Mouse (Mus musculus): ENCODE measurements at regions not wholly inside any gene's neighbourhood (a gene's known extent, or its start where the extent isn't known, plus 50 kb on each side); places are given as distances from the start of the nearest gene placed in this dataset.

DNA sequence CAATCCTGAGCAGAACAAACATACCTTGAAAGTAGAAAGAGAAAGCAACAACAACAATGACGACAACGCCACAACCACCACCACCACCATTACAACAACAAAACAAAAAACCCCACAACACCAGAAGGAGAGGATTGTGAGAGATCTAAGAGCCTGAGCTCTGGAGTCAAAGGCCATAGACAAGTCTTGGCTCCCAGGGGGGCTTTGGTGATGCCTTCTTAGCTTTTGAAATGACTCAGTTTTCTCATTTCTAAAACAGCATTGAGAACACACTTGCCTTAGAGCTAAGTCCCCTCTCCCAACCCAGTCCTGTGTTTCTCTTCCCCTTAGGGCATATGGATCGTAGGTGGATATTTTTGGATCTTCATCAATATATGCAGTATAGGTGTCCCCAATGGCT lies 112.2 kb downstream of the Kif20b start:
- Histone ChIP-seq H3K27ac (ENCODE audit: insufficient read depth, low read depth, low read length) (no peak overlapping the region), H3K27me3 (replicated peaks; ENCODE audit: control insufficient read depth, insufficient read depth, low read length) (no peaks in the 10 kb centered on the region), H3K4me3 (ENCODE audit: insufficient read depth, low read depth, low read length) (no peak overlapping the region), H3K36me3 (ENCODE audit: control insufficient read depth, insufficient read depth, low read length) (no peaks in the 10 kb centered on the region), H3K4me1 (ENCODE audit: control insufficient read depth, insufficient read depth, low read length) (no peaks in the 10 kb centered on the region)
- 86% methylated on average over 3 of the region's 3 CpGs for WGBS
- TF ChIP-seq CTCF (conservative IDR thresholded peaks at IDR 0.05; ENCODE audit: insufficient read depth, insufficient read length, low read depth, low read length) = no peak
- TF ChIP-seq POLR2A (IDR thresholded peaks at IDR 0.05; ENCODE audit: low read depth, low read length) = no peak
- no peak for DNase-seq

DNA sequence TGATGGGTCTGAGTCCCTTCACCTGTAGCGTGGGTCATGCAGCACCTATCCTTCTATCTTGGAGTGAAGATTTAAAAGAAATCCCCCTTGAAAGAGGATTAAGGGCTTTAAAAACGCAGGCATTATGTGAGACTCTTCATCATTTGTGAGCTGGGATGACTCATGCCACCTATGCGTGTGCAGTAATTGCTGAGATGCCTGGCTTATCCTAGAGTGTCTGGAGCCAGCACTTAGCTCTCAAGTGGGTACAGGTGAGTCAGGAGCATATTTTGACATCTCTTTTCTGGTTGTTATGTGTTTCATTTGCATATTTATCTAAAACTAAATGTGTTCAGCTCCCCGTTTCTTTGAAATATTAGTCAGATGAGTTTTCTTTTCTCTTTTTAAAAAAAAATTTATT lies 123.4 kb downstream of the Kif20b start:
- no peak for DNase-seq

DNA sequence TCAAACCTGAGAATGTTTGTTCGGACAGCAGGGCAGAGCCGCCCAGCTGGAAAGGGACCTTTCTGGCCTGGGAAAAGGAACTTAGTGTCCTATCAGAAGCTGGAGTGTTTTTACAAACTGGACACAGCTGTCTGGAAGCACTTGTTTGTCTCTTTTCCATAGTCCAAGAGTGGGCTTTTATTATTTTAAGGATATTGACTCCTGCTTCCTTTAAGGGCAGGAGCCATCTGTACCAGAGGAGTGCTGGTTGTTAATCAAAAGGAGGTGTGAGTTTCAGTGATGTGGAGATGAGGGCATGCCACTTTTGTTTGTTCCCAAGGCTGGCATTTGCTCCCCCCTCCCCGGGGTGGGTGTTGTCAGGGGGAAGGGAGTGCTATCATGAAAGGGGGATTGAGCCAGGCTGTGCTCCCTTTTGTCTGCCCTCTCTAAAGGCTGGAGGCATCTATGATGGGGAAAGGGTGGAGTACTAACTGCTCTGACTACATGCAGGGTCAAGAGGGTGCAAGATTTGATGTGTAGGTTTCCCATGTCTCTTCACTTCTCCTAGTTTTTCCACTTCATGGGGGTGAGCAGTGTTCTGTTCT lies 144.3 kb downstream of the Kif20b start:
- no peak for DNase-seq
- WGBS = 25% methylated on average over 3 of the region's 3 CpGs
- H3K27me3 ChIP-seq (replicated peaks; ENCODE audit: control insufficient read depth, insufficient read depth, low read length) = no peaks in the 10 kb centered on the region
- no peaks in the 10 kb centered on the region for H3K4me1 ChIP-seq (ENCODE audit: control insufficient read depth, insufficient read depth, low read length)
- no peaks in the 10 kb centered on the region for H3K36me3 ChIP-seq (ENCODE audit: control insufficient read depth, insufficient read depth, low read length)
- no peak overlapping the region for H3K27ac ChIP-seq (ENCODE audit: insufficient read depth, low read depth, low read length)
- TF ChIP-seq CTCF (conservative IDR thresholded peaks at IDR 0.05; ENCODE audit: insufficient read depth, insufficient read length, low read depth, low read length) = no peak
- TF ChIP-seq POLR2A (IDR thresholded peaks at IDR 0.05; ENCODE audit: low read depth, low read length) = no peak
- no peak overlapping the region for H3K4me3 ChIP-seq (ENCODE audit: insufficient read depth, low read depth, low read length)

More for the DNA sequence above, 123.4 kb downstream of the Kif20b start:
- Histone ChIP-seq H3K4me3 (ENCODE audit: insufficient read depth, low read depth, low read length) (no peak overlapping the region), H3K27me3 (replicated peaks; ENCODE audit: control insufficient read depth, insufficient read depth, low read length) (no peaks in the 10 kb centered on the region), H3K4me1 (ENCODE audit: control insufficient read depth, insufficient read depth, low read length) (no peaks in the 10 kb centered on the region), H3K36me3 (ENCODE audit: control insufficient read depth, insufficient read depth, low read length) (no peaks in the 10 kb centered on the region), H3K27ac (ENCODE audit: insufficient read depth, low read depth, low read length) (no peak overlapping the region)
- WGBS = 82% methylated on average over 4 of the region's 4 CpGs
- no peak for TF ChIP-seq CTCF (conservative IDR thresholded peaks at IDR 0.05; ENCODE audit: insufficient read depth, insufficient read length, low read depth, low read length)
- no peak for TF ChIP-seq POLR2A (IDR thresholded peaks at IDR 0.05; ENCODE audit: low read depth, low read length)

DNA sequence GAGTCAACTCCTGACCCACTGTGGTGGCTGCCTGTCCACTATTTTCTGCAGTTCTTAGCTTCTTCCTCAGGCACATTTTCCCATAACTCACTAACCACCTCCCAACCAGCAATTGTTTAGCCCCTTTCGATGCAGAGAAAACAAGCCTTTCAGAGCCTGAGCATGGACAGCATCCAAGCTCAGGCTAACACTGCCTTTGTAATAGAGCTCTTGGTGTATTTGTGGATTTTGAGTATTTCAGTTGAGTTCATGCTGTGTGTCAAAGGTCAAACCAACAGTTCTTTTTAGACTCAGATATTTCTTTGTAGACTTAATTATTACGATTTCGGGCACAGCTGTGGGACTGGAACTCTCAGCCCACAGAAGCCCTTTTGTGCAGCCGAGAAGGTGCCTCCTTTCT lies 159.0 kb downstream of the Kif20b start:
- no peaks in the 10 kb centered on the region for H3K36me3 ChIP-seq (ENCODE audit: control insufficient read depth, insufficient read depth, low read length)
- H3K4me1 ChIP-seq (ENCODE audit: control insufficient read depth, insufficient read depth, low read length) = no peaks in the 10 kb centered on the region
- H3K27ac ChIP-seq (ENCODE audit: insufficient read depth, low read depth, low read length) = no peak overlapping the region
- no peaks in the 10 kb centered on the region for H3K27me3 ChIP-seq (replicated peaks; ENCODE audit: control insufficient read depth, insufficient read depth, low read length)
- no peak for DNase-seq
- no peak for TF ChIP-seq CTCF (conservative IDR thresholded peaks at IDR 0.05; ENCODE audit: insufficient read depth, insufficient read length, low read depth, low read length)
- TF ChIP-seq POLR2A (IDR thresholded peaks at IDR 0.05; ENCODE audit: low read depth, low read length) = no peak
- WGBS = 71% methylated on average over 4 of the region's 4 CpGs
- H3K4me3 ChIP-seq (ENCODE audit: insufficient read depth, low read depth, low read length) = no peak overlapping the region

DNA sequence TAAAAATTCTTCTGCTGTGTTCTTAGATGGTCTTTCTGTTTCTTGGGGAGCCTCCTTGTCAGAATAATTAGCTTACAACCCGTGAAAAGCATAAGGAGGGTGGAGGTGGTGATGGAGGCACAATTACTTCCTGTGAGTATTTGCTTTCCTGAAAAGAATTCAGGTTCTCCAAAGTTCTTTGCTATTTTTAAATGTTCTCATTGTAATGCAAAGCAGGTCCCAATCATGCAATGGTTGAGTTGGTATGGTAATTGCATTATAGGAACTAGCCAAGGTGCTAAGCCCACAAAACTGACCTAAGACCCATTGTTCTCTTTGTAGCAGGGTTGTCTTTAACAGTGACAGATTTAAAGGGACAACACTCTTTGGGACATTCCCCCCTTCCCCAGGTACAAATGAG lies 179.1 kb downstream of the Kif20b start:
- TF ChIP-seq CTCF (conservative IDR thresholded peaks at IDR 0.05; ENCODE audit: insufficient read depth, insufficient read length, low read depth, low read length) (no peak), POLR2A (IDR thresholded peaks at IDR 0.05; ENCODE audit: low read depth, low read length) (no peak)
- Histone ChIP-seq H3K36me3 (ENCODE audit: control insufficient read depth, insufficient read depth, low read length) (no peaks in the 10 kb centered on the region), H3K4me3 (ENCODE audit: insufficient read depth, low read depth, low read length) (no peak overlapping the region), H3K27ac (ENCODE audit: insufficient read depth, low read depth, low read length) (no peak overlapping the region), H3K27me3 (replicated peaks; ENCODE audit: control insufficient read depth, insufficient read depth, low read length) (no peaks in the 10 kb centered on the region), H3K4me1 (ENCODE audit: control insufficient read depth, insufficient read depth, low read length) (no peaks in the 10 kb centered on the region)
- no peak for DNase-seq
- 14% methylated on average over 1 of the region's 1 CpGs for WGBS

DNA sequence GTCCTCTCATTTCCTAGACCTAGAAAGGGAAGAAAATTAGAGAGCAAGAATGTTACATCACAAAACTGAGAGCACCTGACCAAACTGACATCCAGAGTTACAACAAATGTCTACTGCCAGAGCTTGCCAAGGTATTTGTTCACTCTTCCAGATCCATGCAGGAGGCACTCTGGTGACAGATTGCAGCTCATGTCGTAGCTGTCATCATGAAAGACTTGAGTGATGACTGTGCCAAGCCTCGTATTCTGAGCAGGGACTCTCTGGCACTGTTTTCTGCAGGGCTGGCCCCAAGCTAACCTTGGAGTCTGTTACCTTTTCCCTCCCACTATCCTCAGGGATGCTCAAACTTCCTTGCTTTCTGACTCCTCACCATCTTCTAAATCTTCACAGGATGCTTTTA lies 192.2 kb downstream of the Kif20b start:
- Histone ChIP-seq H3K27me3 (replicated peaks; ENCODE audit: control insufficient read depth, insufficient read depth, low read length) (no peaks in the 10 kb centered on the region), H3K4me1 (ENCODE audit: control insufficient read depth, insufficient read depth, low read length) (no peaks in the 10 kb centered on the region), H3K36me3 (ENCODE audit: control insufficient read depth, insufficient read depth, low read length) (no peaks in the 10 kb centered on the region), H3K4me3 (ENCODE audit: insufficient read depth, low read depth, low read length) (no peak overlapping the region), H3K27ac (ENCODE audit: insufficient read depth, low read depth, low read length) (no peak overlapping the region)
- TF ChIP-seq CTCF (conservative IDR thresholded peaks at IDR 0.05; ENCODE audit: insufficient read depth, insufficient read length, low read depth, low read length) (no peak), POLR2A (IDR thresholded peaks at IDR 0.05; ENCODE audit: low read depth, low read length) (no peak)
- DNase-seq = no peak
- 42% methylated on average over 2 of the region's 2 CpGs for WGBS

DNA sequence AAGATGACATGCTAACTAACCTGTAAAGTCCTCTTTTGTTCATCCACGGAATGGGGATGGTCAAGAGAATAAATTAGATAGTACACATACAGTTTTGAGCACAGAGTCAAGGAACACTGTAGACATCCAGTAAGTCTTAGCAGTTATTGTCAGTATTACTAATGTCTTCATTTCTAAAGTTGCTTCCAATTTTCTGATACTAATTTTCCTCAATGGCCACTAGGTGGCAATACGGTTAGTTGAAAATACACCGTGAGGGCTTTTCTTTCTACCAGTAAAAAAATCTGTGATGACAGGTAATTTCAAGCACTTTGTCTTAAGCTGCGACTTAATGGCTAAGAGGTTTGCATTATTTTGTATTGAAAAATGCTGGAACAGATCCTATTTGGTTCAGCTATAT lies 203.1 kb downstream of the Kif20b start:
- Histone ChIP-seq H3K27me3 (replicated peaks; ENCODE audit: control insufficient read depth, insufficient read depth, low read length) (no peaks in the 10 kb centered on the region), H3K4me1 (ENCODE audit: control insufficient read depth, insufficient read depth, low read length) (no peaks in the 10 kb centered on the region), H3K27ac (ENCODE audit: insufficient read depth, low read depth, low read length) (no peak overlapping the region), H3K4me3 (ENCODE audit: insufficient read depth, low read depth, low read length) (no peak overlapping the region), H3K36me3 (ENCODE audit: control insufficient read depth, insufficient read depth, low read length) (no peaks in the 10 kb centered on the region)
- 12% methylated on average over 4 of the region's 4 CpGs for WGBS
- TF ChIP-seq POLR2A (IDR thresholded peaks at IDR 0.05; ENCODE audit: low read depth, low read length) (no peak), CTCF (conservative IDR thresholded peaks at IDR 0.05; ENCODE audit: insufficient read depth, insufficient read length, low read depth, low read length) (no peak)
- DNase-seq = peak; percentile 23

Measured in kidney, adult 2 months (tissue).